Mouse (Mus musculus) MEL (cell line): ENCODE results near the gene 4430402I18Rik.

Experiments used
- CHD1 ChIP-seq: IDR thresholded peaks from 2 replicates; pipeline ENCODE4 v1.6.1; 2012; ENCODE audit warnings: low read depth, mild to moderate bottlenecking, inconsistent platforms, low read length, improper control_type of control experiment
- GATA1 ChIP-seq: IDR thresholded peaks from 2 replicates; pipeline ENCODE4 v1.6.1; 2011; ENCODE audit warnings: low read depth, low read length, improper control_type of control experiment
- MAFK ChIP-seq: IDR thresholded peaks from 2 replicates; pipeline ENCODE4 v1.6.1; 2011; ENCODE audit warnings: low read depth, mild to moderate bottlenecking, low read length, improper control_type of control experiment, borderline replicate concordance
- TCF12 ChIP-seq: IDR thresholded peaks from 2 replicates; pipeline ENCODE4 v1.6.1; 2014; ENCODE audit warnings: low read depth, mild to moderate bottlenecking, inconsistent platforms, low read length, improper control_type of control experiment, moderate library complexity

DNA sequence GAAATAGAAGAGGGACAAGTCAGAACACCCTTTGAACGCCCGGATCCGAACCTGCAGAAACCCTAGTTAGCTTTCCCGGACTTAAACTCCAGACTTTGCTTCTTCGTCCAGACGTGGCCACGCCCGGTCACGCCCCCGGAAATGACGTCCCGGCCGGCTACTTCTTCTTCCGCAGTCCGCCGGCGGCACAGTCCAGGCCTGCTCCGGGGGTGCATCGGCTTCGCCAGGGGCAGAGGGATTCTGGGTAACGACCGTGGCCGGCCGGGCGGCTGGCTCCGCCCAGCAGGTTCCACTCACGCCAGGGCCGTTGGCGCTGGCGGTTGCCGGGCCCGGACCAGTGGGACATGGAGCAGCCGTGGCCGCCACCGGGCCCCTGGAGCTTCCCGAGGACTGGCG, 22.6 kb upstream of the 4430402I18Rik start, which contains the start of gene Cdc37l1:
- TF ChIP-seq MAFK (peak; percentile 2; the same call in 1 of the 2 replicates), GATA1 (no peak), CHD1 (peak; percentile 49; the same call in 1 of the 2 replicates), TCF12 (no peak; the same call in none of the 2 replicates)
